Mouse (Mus musculus) liver, embryonic 14.5 days (tissue): ENCODE data around the gene Psmd7. TPM values are rescaled to one million over a fixed set of nuclear protein-coding genes. Genes with fewer than 3 reads are reported as not detected.

ENCODE experiments used
- ATAC-seq: fragments of 200-750 bp; cut with Nextera tagmentation; 2 replicates; pipeline ENCODE4 v1.8.0; 2017; ENCODE audit warnings: moderate number of reproducible peaks, mild to moderate bottlenecking, moderate library complexity; ENCODE audit not compliant: insufficient read depth
- DNase-seq, 3 experiments: peaks; one replicate each; pipeline ENCODE4 v3.0.0-alpha.2; 2012 to 2013; ENCODE audit warnings: low read depth in 3 of 3, low spot score in 3 of 3
- H3K27ac ChIP-seq: fragments of 300-500 bp; sonication (generic); 2 replicates; pipeline ENCODE4 v1.5.1; 2014; ENCODE audit warnings: moderate library complexity, mild to moderate bottlenecking, control low read depth, inconsistent platforms
- H3K27me3 ChIP-seq: fragments of 300-500 bp; sonication (generic); 2 replicates; pipeline ENCODE4 v1.6.1; 2014; ENCODE audit warnings: mild to moderate bottlenecking, low read length, moderate library complexity; ENCODE audit not compliant: control insufficient read depth, insufficient read depth
- H3K36me3 ChIP-seq: fragments of 300-500 bp; sonication (generic); replicated peaks from 2 replicates; pipeline ENCODE4 v1.6.1; 2014; ENCODE audit warnings: low read depth; ENCODE audit not compliant: control insufficient read depth, insufficient read depth
- H3K4me1 ChIP-seq, 2 experiments: fragments of 200-500 bp in 1 of 2; fragments of 300-500 bp in 1 of 2; sonication (generic) in 1 of 2; replicated peaks; 2 replicates each; pipeline ENCODE4 v1.6.1; 2012 to 2014; ENCODE audit warnings: antibody characterized with exemption in 1 of 2, inconsistent platforms in 1 of 2, low read length in 1 of 2; ENCODE audit not compliant: control insufficient read depth in 2 of 2, insufficient read depth in 2 of 2
- H3K4me2 ChIP-seq: fragments of 300-500 bp; sonication (generic); 2 replicates; pipeline ENCODE4 v1.6.1; 2014; ENCODE audit warnings: low read depth, mild to moderate bottlenecking, control low read depth, moderate library complexity
- H3K4me3 ChIP-seq, 2 experiments: fragments of 200-500 bp in 1 of 2; fragments of 300-500 bp in 1 of 2; sonication (generic) in 1 of 2; 2 replicates each; pipeline ENCODE4 v1.5.1; 2012 to 2014; ENCODE audit warnings: low read depth in 2 of 2, low read length in 2 of 2, mild to moderate bottlenecking in 2 of 2, control low read depth in 1 of 2, inconsistent platforms in 1 of 2, moderate library complexity in 1 of 2; ENCODE audit not compliant: insufficient read depth in 1 of 2
- H3K9ac ChIP-seq: fragments of 300-500 bp; sonication (generic); replicated peaks from 2 replicates; pipeline ENCODE4 v1.6.1; 2014; ENCODE audit warnings: mild to moderate bottlenecking, control low read depth, moderate library complexity
- H3K9me3 ChIP-seq: fragments of 300-500 bp; sonication (generic); 2 replicates; pipeline ENCODE4 v1.6.1; 2016; ENCODE audit warnings: low read length, mixed read lengths; ENCODE audit not compliant: control insufficient read depth
- CTCF ChIP-seq: IDR thresholded peaks from 2 replicates; pipeline ENCODE4 v1.5.1; 2016; ENCODE audit warnings: antibody characterized with exemption, low read depth, control low read depth
- EP300 ChIP-seq: IDR thresholded peaks from 2 replicates; pipeline ENCODE4 v1.6.1; 2016; ENCODE audit warnings: antibody characterized with exemption, low read depth
- WGBS: fragments of 180-500 bp; shearing (Covaris S2); extraction: QIAGEN DNeasy Blood & Tissue Kit; methylation state at CpG from one replicate; pipeline ENCODE4 v1.1.7; 2014; ENCODE audit not compliant: insufficient replicate concordance; 5-methylcytosine and 5-hydroxymethylcytosine counted together
- polyA plus RNA-seq, 2 experiments: library from polyadenylated mRNA; depleted of rRNA in 1 of 2; stranded (reverse) in 1 of 2; unstranded in 1 of 2; fragments of >200 nt; fragmentation: Nextera tagmentation in 1 of 2; extraction: Ambion mirVana in 1 of 2; gene quantifications; 2 replicates each; pipeline versions ENCODE4 v1.2.1 to v1.2.3; 2012 to 2014

The Psmd7 gene
- polyA plus RNA-seq, 2 experiments, result 77.4 to 133 TPM

GRCm38 (mm10) chr8:107593967-107594729 is 5.9 kb upstream of the Psmd7 start:
- H3K27ac ChIP-seq, result no peak overlapping the region
- TF ChIP-seq CTCF (no peak), EP300 (no peak)
- H3K9ac ChIP-seq, result no peak overlapping the region
- no peak overlapping the region for H3K4me3 ChIP-seq
- no peak overlapping the region for H3K4me2 ChIP-seq
- H3K27me3 ChIP-seq, result no peaks in the 10 kb centered on the region
- no peak for DNase-seq
- WGBS, result 50% methylated on average over 5 of the region's 6 CpGs
- H3K9me3 ChIP-seq, result no peaks in the 10 kb centered on the region
- ATAC-seq, result no peak
- no peaks in the 10 kb centered on the region for H3K36me3 ChIP-seq
- H3K4me1 ChIP-seq, result no peaks in the 10 kb centered on the region

GRCm38 (mm10) chr8:107587429-107587994 is 752 bp downstream of the Psmd7 start:
- peak overlapping the region; percentile 45 for H3K27ac ChIP-seq
- TF ChIP-seq EP300 (no peak), CTCF (no peak)
- peak overlapping the region; percentile 92 to 99 for H3K4me3 ChIP-seq
- ATAC-seq (peak; percentile 39; the same call in 1 of the 2 replicates), DNase-seq (no peak)
- peaks cover 38% of the 10 kb centered on the region for H3K36me3 ChIP-seq
- WGBS, result under 1% methylated on average over 17 of the region's 17 CpGs
- H3K9ac ChIP-seq, result peak overlapping the region; percentile 83
- peak overlapping the region; percentile 76 for H3K4me2 ChIP-seq
- no peaks in the 10 kb centered on the region for H3K9me3 ChIP-seq
- H3K27me3 ChIP-seq, result no peaks in the 10 kb centered on the region
- peaks cover 5 to 6% of the 10 kb centered on the region in 2 experiments for H3K4me1 ChIP-seq

DNA sequence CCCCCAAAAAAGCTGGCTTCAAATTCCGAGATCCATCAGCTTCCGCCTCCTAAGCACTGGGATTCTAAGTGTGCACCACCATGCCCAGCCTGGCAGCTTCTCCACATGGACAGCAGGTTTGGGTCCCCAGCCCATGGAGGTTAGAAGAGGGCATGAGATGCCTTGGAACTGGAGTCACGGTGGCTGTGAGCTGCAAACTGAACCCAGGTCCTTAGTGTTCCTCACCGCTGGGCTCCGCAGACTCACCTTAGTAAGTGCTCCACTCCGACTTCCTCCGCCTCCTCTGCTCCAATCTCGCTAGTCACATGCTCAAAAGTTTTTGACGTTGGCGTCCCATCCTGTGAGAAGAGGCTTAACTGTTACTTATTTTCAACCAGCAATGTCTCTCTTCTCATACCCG is 6.1 kb downstream of the Psmd7 start:
- Histone ChIP-seq H3K9ac (no peak overlapping the region), H3K4me2 (no peak overlapping the region), H3K4me1 (peaks cover 9 to 18% of the 10 kb centered on the region in 2 experiments), H3K4me3 (no peak overlapping the region), H3K36me3 (peaks cover 71% of the 10 kb centered on the region), H3K9me3 (no peaks in the 10 kb centered on the region), H3K27ac (no peak overlapping the region), H3K27me3 (no peaks in the 10 kb centered on the region)
- no peak for TF ChIP-seq EP300
- no peak for ATAC-seq
- 86% methylated on average over 11 of the region's 11 CpGs for WGBS
- DNase-seq, result no peak

- Histone ChIP-seq H3K4me2 (no peak overlapping the region), H3K4me1 (peaks cover 9 to 16% of the 10 kb centered on the region in 2 experiments), H3K36me3 (peaks cover 71% of the 10 kb centered on the region), H3K9me3 (no peaks in the 10 kb centered on the region), H3K4me3 (no peak overlapping the region), H3K27ac (no peak overlapping the region), H3K9ac (no peak overlapping the region), H3K27me3 (no peaks in the 10 kb centered on the region)
- 93% methylated on average over 4 of the region's 4 CpGs for WGBS
- no peak for DNase-seq
- ATAC-seq, result no peak
- TF ChIP-seq CTCF, result no peak
- TF ChIP-seq EP300, result no peak
Measured at GRCm38 (mm10) chr8:107581536-107581935, 6.7 kb downstream of the Psmd7 start.

DNA sequence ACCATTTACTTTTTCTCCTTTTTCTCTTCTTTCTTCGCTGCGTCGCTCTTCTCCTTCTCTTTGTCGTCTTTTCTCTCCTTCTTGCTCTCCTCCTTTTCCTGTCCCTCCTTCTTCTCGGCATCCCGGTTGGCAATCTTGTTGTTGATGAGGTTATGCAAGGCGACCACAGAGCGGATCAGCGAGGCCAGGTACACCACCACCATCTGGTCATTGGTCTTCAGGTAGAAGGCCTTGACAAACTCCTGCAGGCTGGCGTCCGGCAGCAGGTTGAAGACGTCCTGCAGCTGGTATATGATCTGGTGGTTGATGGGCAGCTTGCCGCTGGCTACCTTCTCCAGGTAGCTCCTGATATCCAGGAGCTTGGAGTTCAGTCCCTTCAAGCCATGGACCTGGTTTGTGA is 7.4 kb downstream of the Psmd7 start:
- H3K9ac ChIP-seq, result no peak overlapping the region
- no peaks in the 10 kb centered on the region for H3K27me3 ChIP-seq
- H3K4me1 ChIP-seq, result peaks cover 7 to 18% of the 10 kb centered on the region in 2 experiments; a peak in 3 of 4 replicates
- no peaks in the 10 kb centered on the region for H3K9me3 ChIP-seq
- WGBS, result 88% methylated on average over 13 of the region's 13 CpGs
- no peak overlapping the region for H3K4me3 ChIP-seq
- ATAC-seq (no peak), DNase-seq (no peak)
- TF ChIP-seq CTCF, result no peak
- TF ChIP-seq EP300, result no peak
- no peak overlapping the region for H3K4me2 ChIP-seq
- no peak overlapping the region for H3K27ac ChIP-seq
- peaks cover 65% of the 10 kb centered on the region for H3K36me3 ChIP-seq
